Mouse (Mus musculus): ENCODE measurements around the gene Amd1. TPM values are rescaled to one million over a fixed set of nuclear protein-coding genes. Genes with fewer than 3 reads are reported as not detected.

The Amd1 gene
- polyA plus RNA-seq, 1 experiment from 2014 or later = 25.5 TPM

DNA sequence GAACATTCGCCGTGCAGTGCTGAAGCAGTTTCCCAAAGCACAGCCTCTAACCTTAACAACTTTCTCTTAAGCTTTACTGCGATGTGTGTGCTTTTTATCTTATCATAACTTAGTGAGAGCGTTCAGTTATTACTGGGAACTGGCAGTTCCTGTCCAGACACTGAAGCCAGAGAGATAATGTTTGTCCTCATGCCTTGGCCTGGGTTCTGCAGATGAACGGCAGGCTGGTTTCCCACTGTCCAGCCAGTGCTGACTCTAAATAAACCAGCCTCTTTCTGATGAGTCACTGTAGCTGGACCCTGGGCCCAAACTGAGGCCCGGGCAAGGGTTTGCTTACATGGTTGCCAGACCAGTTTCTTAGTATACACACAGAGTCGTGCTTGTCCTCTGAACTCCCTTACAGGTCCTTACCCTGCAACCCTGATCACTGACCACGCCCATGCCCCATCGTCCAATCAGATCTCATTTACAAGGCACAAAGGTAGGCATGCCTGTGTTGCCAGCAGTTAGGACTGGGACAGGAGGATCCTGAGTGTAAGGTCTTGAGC is 26.1 kb upstream of the Amd1 start:
- no peaks in the 10 kb centered on the region for H3K9me3 ChIP-seq (ENCODE audit: low read length)
- no peak overlapping the region for H3K9ac ChIP-seq (replicated peaks; ENCODE audit: low read depth)
- peak; percentile 76 for ATAC-seq
- no peaks in the 10 kb centered on the region for H3K27me3 ChIP-seq (replicated peaks; ENCODE audit: insufficient read depth, low read length)
- H3K36me3 ChIP-seq (ENCODE audit: insufficient read depth, low read length) = no peaks in the 10 kb centered on the region
- H3K4me3 ChIP-seq (ENCODE audit: low read depth, low read length) = no peak overlapping the region
- peak; percentile 49 for DNase-seq (ENCODE audit: low spot score)
- TF ChIP-seq CTCF (IDR thresholded peaks at IDR 0.05) (no peak), EP300 (IDR thresholded peaks at IDR 0.05) (no peak)
- no peak overlapping the region for H3K27ac ChIP-seq (ENCODE audit: low read length)
- WGBS = 44% methylated on average over 9 of the region's 9 CpGs
- no peaks in the 10 kb centered on the region for H3K4me1 ChIP-seq (ENCODE audit: insufficient read depth, low read depth, low read length)
- no peak overlapping the region for H3K4me2 ChIP-seq (replicated peaks; ENCODE audit: low read depth, low read length)

DNA sequence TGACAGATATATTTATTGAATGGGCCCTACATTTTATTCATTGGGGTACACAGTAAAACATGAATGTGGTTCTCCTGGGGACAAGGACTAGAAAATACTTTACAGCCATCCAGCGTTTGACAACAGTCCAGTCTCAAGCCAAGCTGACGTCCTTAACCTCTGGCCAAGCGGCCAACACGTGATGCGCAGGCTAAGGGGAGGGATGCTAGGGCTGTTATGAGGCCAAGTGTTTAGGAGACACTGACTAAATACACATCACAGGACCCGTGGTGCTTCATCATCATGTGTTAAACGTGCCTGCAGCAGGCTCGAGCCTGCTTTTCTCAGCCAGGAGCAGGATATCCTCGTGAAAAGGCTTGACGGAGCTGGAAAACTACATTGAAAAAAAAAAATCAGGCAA is 18.3 kb upstream of the Amd1 start:
- no peak overlapping the region for H3K9ac ChIP-seq (replicated peaks; ENCODE audit: low read depth)
- no peak for DNase-seq (ENCODE audit: low spot score)
- H3K27me3 ChIP-seq (replicated peaks; ENCODE audit: insufficient read depth, low read length) = no peaks in the 10 kb centered on the region
- H3K27ac ChIP-seq (ENCODE audit: low read length) = no peak overlapping the region
- no peak for TF ChIP-seq EP300 (IDR thresholded peaks at IDR 0.05)
- TF ChIP-seq CTCF (IDR thresholded peaks at IDR 0.05) = no peak
- H3K4me2 ChIP-seq (replicated peaks; ENCODE audit: low read depth, low read length) = no peak overlapping the region
- H3K4me1 ChIP-seq (ENCODE audit: insufficient read depth, low read depth, low read length) = no peaks in the 10 kb centered on the region
- no peaks in the 10 kb centered on the region for H3K9me3 ChIP-seq (ENCODE audit: low read length)
- WGBS = 88% methylated on average over 10 of the region's 10 CpGs
- no peak overlapping the region for H3K4me3 ChIP-seq (ENCODE audit: low read depth, low read length)
- no peak for ATAC-seq
- H3K36me3 ChIP-seq (ENCODE audit: insufficient read depth, low read length) = no peaks in the 10 kb centered on the region

DNA sequence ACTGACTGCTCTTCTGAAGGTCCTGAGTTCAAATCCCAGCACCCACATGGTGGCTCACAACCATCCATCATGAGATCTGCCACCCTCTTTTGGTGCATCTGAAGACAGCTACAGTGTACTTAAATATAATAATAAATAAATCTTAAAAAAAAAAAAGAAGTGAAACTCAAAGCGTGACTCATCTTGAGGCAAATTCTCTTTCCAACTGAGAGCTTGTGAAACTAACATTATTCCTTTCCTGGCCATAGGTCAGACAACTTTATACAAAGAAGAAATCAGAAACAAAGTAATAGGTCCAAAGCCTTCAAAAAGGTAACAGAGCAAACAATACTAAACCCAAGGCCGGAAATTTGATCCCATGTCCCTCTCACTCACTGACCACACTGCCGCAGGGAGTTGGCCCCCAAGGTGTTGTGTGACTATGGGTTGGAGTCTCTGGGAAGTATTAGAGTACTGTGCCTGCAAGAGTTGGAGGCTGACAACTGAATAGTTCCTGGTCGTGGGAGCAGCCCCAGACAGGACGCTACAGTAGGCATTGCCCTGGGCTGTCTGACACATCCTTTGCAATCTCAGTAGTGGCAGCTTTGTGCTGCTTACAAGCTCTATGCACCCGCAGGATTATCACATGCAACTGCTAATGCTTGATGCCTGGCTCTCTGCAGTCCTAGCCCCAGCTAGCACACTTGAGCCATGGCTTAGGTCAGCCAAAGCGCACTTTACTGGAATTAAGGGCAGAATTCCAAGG is 15.0 kb upstream of the Amd1 start:
- ATAC-seq = no peak
- Histone ChIP-seq H3K27ac (ENCODE audit: low read length) (no peak overlapping the region), H3K4me2 (replicated peaks; ENCODE audit: low read depth, low read length) (no peak overlapping the region), H3K27me3 (replicated peaks; ENCODE audit: insufficient read depth, low read length) (no peaks in the 10 kb centered on the region), H3K9me3 (ENCODE audit: low read length) (no peaks in the 10 kb centered on the region), H3K4me3 (ENCODE audit: low read depth, low read length) (no peak overlapping the region), H3K9ac (replicated peaks; ENCODE audit: low read depth) (no peak overlapping the region), H3K36me3 (ENCODE audit: insufficient read depth, low read length) (no peaks in the 10 kb centered on the region), H3K4me1 (ENCODE audit: insufficient read depth, low read depth, low read length) (no peaks in the 10 kb centered on the region)
- no peak for TF ChIP-seq EP300 (IDR thresholded peaks at IDR 0.05)
- TF ChIP-seq CTCF (IDR thresholded peaks at IDR 0.05) = no peak
- WGBS = 36% methylated on average over 7 of the region's 7 CpGs
- peak; percentile 28 for DNase-seq (ENCODE audit: low spot score)

DNA sequence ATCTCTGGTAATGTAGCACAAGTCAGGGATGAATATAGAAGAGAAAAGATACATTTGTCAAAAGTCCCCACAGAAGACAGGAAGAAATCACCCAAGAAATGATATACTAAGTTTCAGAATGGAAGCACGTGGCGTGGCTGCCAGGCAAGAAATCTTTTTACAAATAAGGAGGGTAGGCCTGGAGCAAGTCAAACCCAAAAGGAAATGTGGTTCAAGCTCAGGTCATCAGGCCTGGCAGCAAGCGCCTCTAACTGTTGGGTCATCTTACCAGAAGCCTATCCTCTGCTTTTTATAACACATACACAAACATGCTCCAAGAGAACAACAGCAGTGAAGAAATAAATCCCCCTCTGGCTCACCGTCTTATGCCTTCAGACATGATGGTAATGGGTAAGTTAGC is 10.8 kb upstream of the Amd1 start:
- no peak for TF ChIP-seq EP300 (IDR thresholded peaks at IDR 0.05)
- no peak for TF ChIP-seq CTCF (IDR thresholded peaks at IDR 0.05)
- Histone ChIP-seq H3K4me1 (ENCODE audit: insufficient read depth, low read depth, low read length) (no peaks in the 10 kb centered on the region), H3K9ac (replicated peaks; ENCODE audit: low read depth) (no peak overlapping the region), H3K4me3 (ENCODE audit: low read depth, low read length) (no peak overlapping the region), H3K36me3 (ENCODE audit: insufficient read depth, low read length) (no peaks in the 10 kb centered on the region), H3K27ac (ENCODE audit: low read length) (no peak overlapping the region), H3K9me3 (ENCODE audit: low read length) (no peaks in the 10 kb centered on the region), H3K27me3 (replicated peaks; ENCODE audit: insufficient read depth, low read length) (no peaks in the 10 kb centered on the region), H3K4me2 (replicated peaks; ENCODE audit: low read depth, low read length) (no peak overlapping the region)
- ATAC-seq (no peak), DNase-seq (ENCODE audit: low spot score) (no peak)
- WGBS = 72% methylated on average over 4 of the region's 4 CpGs

DNA sequence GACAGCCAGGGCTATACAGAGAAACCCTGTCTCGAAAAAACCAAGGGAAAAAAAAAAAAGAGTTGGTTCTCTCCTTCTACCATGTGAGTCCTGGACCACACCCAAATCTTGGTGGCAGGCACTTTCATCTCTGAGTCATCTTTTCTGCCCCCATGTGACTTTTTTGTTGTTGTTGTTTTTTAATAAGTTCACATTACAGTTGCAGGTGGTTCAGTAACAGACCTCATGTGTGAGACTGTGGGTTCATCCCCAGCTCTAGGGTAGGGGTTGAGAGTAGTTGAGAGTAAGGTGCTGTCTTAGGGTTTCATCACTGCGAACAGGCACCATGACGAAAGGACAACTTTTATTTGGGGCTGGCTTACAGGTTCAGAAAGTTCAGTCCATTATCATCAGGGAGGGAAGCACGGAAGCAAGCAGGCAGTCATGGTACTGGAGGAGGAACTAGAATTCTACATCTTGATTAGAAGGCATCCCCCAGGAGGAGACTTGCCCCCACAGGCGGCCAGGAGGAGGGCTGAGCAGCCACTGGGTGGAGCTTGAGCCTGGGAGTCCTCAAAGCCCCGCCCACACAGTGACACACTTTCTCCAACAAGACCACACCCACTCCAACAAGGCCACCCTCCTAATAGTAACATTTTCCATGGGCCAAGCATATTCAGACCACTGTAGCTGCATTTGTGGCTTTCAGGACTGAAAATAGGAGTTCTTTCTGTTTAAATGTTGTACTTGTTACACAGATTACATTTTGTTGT is 8.1 kb upstream of the Amd1 start:
- ATAC-seq (peak; percentile 33), DNase-seq (ENCODE audit: low spot score) (peak; percentile 35)
- Histone ChIP-seq H3K4me1 (ENCODE audit: insufficient read depth, low read depth, low read length) (no peaks in the 10 kb centered on the region), H3K27me3 (replicated peaks; ENCODE audit: insufficient read depth, low read length) (no peaks in the 10 kb centered on the region), H3K9ac (replicated peaks; ENCODE audit: low read depth) (no peak overlapping the region), H3K9me3 (ENCODE audit: low read length) (no peaks in the 10 kb centered on the region), H3K4me3 (ENCODE audit: low read depth, low read length) (no peak overlapping the region), H3K4me2 (replicated peaks; ENCODE audit: low read depth, low read length) (no peak overlapping the region), H3K27ac (ENCODE audit: low read length) (no peak overlapping the region), H3K36me3 (ENCODE audit: insufficient read depth, low read length) (no peaks in the 10 kb centered on the region)
- TF ChIP-seq CTCF (IDR thresholded peaks at IDR 0.05) (no peak), EP300 (IDR thresholded peaks at IDR 0.05) (no peak)
- WGBS = 66% methylated on average over 6 of the region's 6 CpGs

DNA sequence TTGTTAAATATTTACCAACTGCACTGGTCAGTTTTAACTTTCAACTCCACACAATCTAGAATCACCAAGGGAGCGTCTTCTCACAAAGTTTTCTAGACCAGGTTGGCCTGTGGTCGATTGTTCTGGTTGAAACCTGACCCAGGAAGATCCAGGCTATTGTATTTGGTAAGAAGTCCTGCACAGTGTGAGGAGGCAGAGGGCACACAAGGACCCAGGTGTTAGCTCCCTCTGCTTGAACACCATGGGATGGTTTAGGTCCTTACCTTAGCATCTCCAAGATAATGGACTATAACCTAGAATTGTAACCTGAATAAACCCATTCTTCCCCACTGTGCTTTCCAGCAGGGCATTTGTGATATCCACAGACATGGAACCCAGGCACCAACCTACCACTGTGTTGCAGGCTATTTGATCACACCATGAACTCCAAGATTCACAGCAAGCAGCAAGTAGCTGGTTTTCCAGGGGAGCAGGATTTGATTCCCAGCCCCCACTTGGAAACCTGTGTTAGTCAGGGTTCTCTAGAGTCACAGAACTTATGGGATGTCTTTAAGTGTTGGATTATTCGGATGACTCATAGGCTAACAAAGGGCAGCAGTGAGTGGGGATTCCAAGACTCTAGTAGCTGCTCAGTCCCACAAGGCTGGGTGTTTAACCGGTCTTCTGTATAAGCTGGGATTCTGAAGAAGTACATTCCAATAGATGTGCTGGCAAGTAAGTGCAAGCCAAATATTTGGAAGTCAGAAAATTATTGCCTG is 6.0 kb upstream of the Amd1 start:
- Histone ChIP-seq H3K4me1 (ENCODE audit: insufficient read depth, low read depth, low read length) (no peaks in the 10 kb centered on the region), H3K4me3 (ENCODE audit: low read depth, low read length) (no peak overlapping the region), H3K9me3 (ENCODE audit: low read length) (no peaks in the 10 kb centered on the region), H3K27me3 (replicated peaks; ENCODE audit: insufficient read depth, low read length) (no peaks in the 10 kb centered on the region), H3K9ac (replicated peaks; ENCODE audit: low read depth) (no peak overlapping the region), H3K36me3 (ENCODE audit: insufficient read depth, low read length) (no peaks in the 10 kb centered on the region), H3K27ac (ENCODE audit: low read length) (no peak overlapping the region), H3K4me2 (replicated peaks; ENCODE audit: low read depth, low read length) (no peak overlapping the region)
- TF ChIP-seq CTCF (IDR thresholded peaks at IDR 0.05) (no peak), EP300 (IDR thresholded peaks at IDR 0.05) (no peak)
- DNase-seq (ENCODE audit: low spot score) (peak; percentile 41), ATAC-seq (peak; percentile 71)
- 51% methylated on average over 4 of the region's 4 CpGs for WGBS
